In the genomic region with DNA sequence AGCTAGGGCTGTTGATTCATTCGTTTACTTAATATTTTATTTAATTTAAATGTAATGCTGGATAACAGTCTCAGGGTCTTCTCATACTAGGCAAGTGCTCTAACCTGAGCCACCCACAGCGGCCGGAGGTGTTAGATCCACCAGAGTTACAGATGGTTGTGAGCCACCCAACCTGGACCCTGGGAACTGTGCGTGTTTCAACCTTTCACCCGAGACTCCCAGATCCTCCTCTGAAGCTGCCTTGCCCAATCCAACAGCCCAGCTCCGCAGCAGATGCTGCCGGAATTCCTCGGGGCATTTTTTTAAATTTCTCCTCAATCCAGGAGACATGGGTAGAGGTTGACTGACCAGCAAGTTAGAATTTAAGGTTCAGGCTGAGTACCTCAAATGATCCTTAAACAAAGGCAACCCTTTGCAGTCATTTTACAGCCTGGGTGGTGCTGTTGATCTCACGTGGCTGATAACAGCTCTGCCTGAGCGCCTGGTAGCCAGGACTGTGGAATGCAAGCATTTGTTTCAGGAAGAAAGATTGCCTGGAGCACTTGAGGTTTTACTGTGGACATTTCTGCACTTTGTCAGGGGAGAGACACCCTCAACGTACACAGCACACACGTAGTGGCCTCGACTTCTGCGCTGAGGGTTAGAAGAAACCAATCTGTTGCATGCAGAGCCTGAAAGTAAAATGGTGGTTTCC, we compare ENCODE assay signal across 16 mouse cellular contexts. TPM values are rescaled to one million over a fixed set of nuclear protein-coding genes. Genes with fewer than 3 reads are reported as not detected.
A peak's percentile ranks its signal among the peaks of the same experiment; 100 is the strongest.
DNase-seq lines count a peak whose midpoint lies in the region; ATAC-seq and TF ChIP-seq lines count a peak whose summit lies in the region.
"Had no signal": no experiment of that assay in that cellular context is flagged by ENCODE, and none has a peak within 500 bp of the region (broad histone marks: within the 10 kb centered on the region; RNA-seq: fewer than 3 reads in every experiment).

No protein-coding gene starts in this region.

- H3K36me3 ChIP-seq in heart, embryonic 13.5 days: no peaks in the 10 kb centered on the region
- H3K36me3 ChIP-seq in liver, embryonic 11.5 days (ENCODE audit: control insufficient read depth, insufficient read depth, low read length): no peaks in the 10 kb centered on the region
- H3K36me3 ChIP-seq in intestine, postnatal 0 days (ENCODE audit: control insufficient read depth, insufficient read depth): no peaks in the 10 kb centered on the region
- H3K36me3 ChIP-seq in stomach, embryonic 15.5 days: no peaks in the 10 kb centered on the region

- peaks cover 22% of the 10 kb centered on the region for H3K27me3 ChIP-seq in heart, embryonic 13.5 days (replicated peaks)
- H3K27me3 ChIP-seq in liver, embryonic 11.5 days (replicated peaks; ENCODE audit: control insufficient read depth, insufficient read depth, low read length): peaks cover 22% of the 10 kb centered on the region
- H3K27me3 ChIP-seq in intestine, postnatal 0 days (replicated peaks; ENCODE audit: control insufficient read depth, insufficient read depth, low read length): no peaks in the 10 kb centered on the region
- peaks cover 1% of the 10 kb centered on the region for H3K27me3 ChIP-seq in stomach, embryonic 15.5 days (replicated peaks)

- H3K4me1 ChIP-seq in heart, embryonic 13.5 days: peaks cover 43% of the 10 kb centered on the region
- H3K4me1 ChIP-seq in liver, embryonic 11.5 days (replicated peaks; ENCODE audit: control insufficient read depth, insufficient read depth, low read length): no peaks in the 10 kb centered on the region; the same call in 1 of the 2 replicates
- peaks cover 12% of the 10 kb centered on the region; the same call in 1 of the 2 replicates for H3K4me1 ChIP-seq in intestine, postnatal 0 days (replicated peaks; ENCODE audit: control insufficient read depth, insufficient read depth, low read length)
- H3K4me1 ChIP-seq in stomach, embryonic 15.5 days: peaks cover 15% of the 10 kb centered on the region; the same call in 1 of the 2 replicates

- H3K9ac ChIP-seq in heart, embryonic 13.5 days: no peak overlapping the region
- no peak overlapping the region for H3K9ac ChIP-seq in liver, embryonic 11.5 days (ENCODE audit: low read depth, low read length)
- no peak overlapping the region for H3K9ac ChIP-seq in intestine, postnatal 0 days (ENCODE audit: low read depth, low read length)
- no peak overlapping the region for H3K9ac ChIP-seq in stomach, embryonic 15.5 days
- H3K9ac ChIP-seq: hindbrain, embryonic 14.5 days had no signal

- DNase-seq in heart, postnatal 36 days: no peak
- DNase-seq in liver: peak; percentile 2
- DNase-seq in liver, embryonic 11.5 days (ENCODE audit: low spot score): no peak
- DNase-seq in gastrocnemius, postnatal 4 days (ENCODE audit: low spot score in 2 of 2): no peak
- DNase-seq in left cerebral cortex, adult 2 months (ENCODE audit: extremely low spot score in 1 of 2, low spot score in 2 of 2): no peak
- DNase-seq: cerebellum, postnatal 36 days; gastrocnemius, postnatal 10 days; layer of hippocampus, postnatal 36 days had no signal

- WGBS in heart, embryonic 13.5 days: 39% methylated on average over 14 of the region's 14 CpGs
- 49% methylated on average over 14 of the region's 14 CpGs for WGBS in liver, embryonic 11.5 days
- 17% methylated on average over 14 of the region's 14 CpGs for WGBS in intestine, postnatal 0 days
- 33% methylated on average over 14 of the region's 14 CpGs for WGBS in stomach, embryonic 15.5 days

- TF ChIP-seq CTCF in intestine, postnatal 0 days (IDR thresholded peaks at IDR 0.05; ENCODE audit: low read depth): no peak
- no peak for TF ChIP-seq CTCF in left cerebral cortex, adult 2 months (IDR thresholded peaks at IDR 0.05)

- intact Hi-C loops in heart, postnatal 36 days (cut with DNase I): no loop called here
- intact Hi-C loops in left cerebral cortex, adult 2 months (cut with DNase I): no loop called here

- no peak overlapping the region for H3K4me3 ChIP-seq in heart, embryonic 13.5 days
- H3K4me3 ChIP-seq in liver, embryonic 11.5 days (ENCODE audit: low read depth, low read length): no peak overlapping the region
- H3K4me3 ChIP-seq in intestine, postnatal 0 days (ENCODE audit: low read depth, low read length): no peak overlapping the region
- no peak overlapping the region for H3K4me3 ChIP-seq in stomach, embryonic 15.5 days (replicated peaks)
- no peak overlapping the region for H3K4me3 ChIP-seq in left cerebral cortex, adult 2 months

- peak overlapping the region; percentile 22; the same call in 1 of the 2 replicates for H3K4me2 ChIP-seq in heart, embryonic 13.5 days
- H3K4me2 ChIP-seq in liver, embryonic 11.5 days: no peak overlapping the region
- peak overlapping the region; percentile 37 for H3K4me2 ChIP-seq in intestine, postnatal 0 days (replicated peaks; ENCODE audit: low read depth)
- no peak overlapping the region for H3K4me2 ChIP-seq in stomach, embryonic 15.5 days
- H3K4me2 ChIP-seq: hindbrain, embryonic 14.5 days; midbrain, embryonic 11.5 days had no signal

- no peak for ATAC-seq in heart, embryonic 13.5 days (ENCODE audit: extremely low read depth, insufficient number of reproducible peaks, low FRiP score, low TSS enrichment)
- no peak for ATAC-seq in liver, embryonic 11.5 days (replicated peaks; ENCODE audit: low FRiP score)
- peak; percentile 39 for ATAC-seq in intestine, postnatal 0 days
- ATAC-seq in stomach, embryonic 15.5 days (ENCODE audit: insufficient read depth, low FRiP score, low read depth): peak; percentile 55
- ATAC-seq: forebrain, embryonic 16.5 days had no signal

- no peaks in the 10 kb centered on the region for H3K9me3 ChIP-seq in heart, embryonic 13.5 days
- no peaks in the 10 kb centered on the region for H3K9me3 ChIP-seq in liver, embryonic 11.5 days (ENCODE audit: control insufficient read depth, low read length)
- H3K9me3 ChIP-seq in intestine, postnatal 0 days (ENCODE audit: control insufficient read depth): no peaks in the 10 kb centered on the region
- H3K9me3 ChIP-seq in stomach, embryonic 15.5 days: no peaks in the 10 kb centered on the region

- peak overlapping the region; percentile 29 for H3K27ac ChIP-seq in heart, embryonic 13.5 days (replicated peaks)
- no peak overlapping the region for H3K27ac ChIP-seq in liver, embryonic 11.5 days (ENCODE audit: low read depth, low read length)
- H3K27ac ChIP-seq in intestine, postnatal 0 days (ENCODE audit: low read depth, low read length): peak overlapping the region; percentile 90
- H3K27ac ChIP-seq in stomach, embryonic 15.5 days: peak overlapping the region; percentile 46
- no peak overlapping the region for H3K27ac ChIP-seq in left cerebral cortex, adult 2 months
- H3K27ac ChIP-seq: hindbrain, embryonic 14.5 days had no signal

RNA-seq across cellular contexts. Expression of gene Tmem171, which starts 4.6 kb away (rescaled TPM):
- polyA plus RNA-seq in heart, embryonic 13.5 days (2015; fragmentation: Nextera tagmentation; extraction: Ambion mirVana): 1.2 and 2.3 TPM in 2 replicates
- 1 to 10 TPM; 2.7 to 8.2 TPM for total RNA-seq in heart, postnatal 36 days (2021)
- polyA plus RNA-seq in liver, embryonic 11.5 days (2014; fragmentation: Nextera tagmentation; extraction: Ambion mirVana): 0.19 TPM in 1 of 2 replicates, not detected in the other
- polyA plus RNA-seq in intestine, postnatal 0 days (2015; fragmentation: Nextera tagmentation; extraction: Ambion mirVana): 48.6 and 56.7 TPM in 2 replicates
- 8.4 and 13.7 TPM in 2 replicates for polyA plus RNA-seq in stomach, embryonic 15.5 days (2015; fragmentation: Nextera tagmentation; extraction: Ambion mirVana)
- not detected for total RNA-seq in gastrocnemius, postnatal 4 days (2021)
- under 1 TPM in 1 of 2 experiments, not detected in 1; 0.30 TPM for total RNA-seq in left cerebral cortex, adult 2 months (2021)
- total RNA-seq: ES-E14 had no signal
- polyA plus RNA-seq: forebrain, embryonic 16.5 days; hindbrain, embryonic 14.5 days; limb, embryonic 11.5 days; midbrain, embryonic 11.5 days had no signal

Comparison
In these comparisons a context has a peak if more than half of its experiments do, and no peak if none do; other contexts are left out.
1. ATAC-seq: peak in intestine, postnatal 0 days (single experiment) and stomach, embryonic 15.5 days (single experiment); none in heart, embryonic 13.5 days (single experiment) and liver, embryonic 11.5 days (single experiment).
2. H3K27ac ChIP-seq: peak in heart, embryonic 13.5 days (single experiment), intestine, postnatal 0 days (single experiment) and stomach, embryonic 15.5 days (single experiment); none in liver, embryonic 11.5 days (single experiment) and left cerebral cortex, adult 2 months (single experiment).
3. H3K4me2 ChIP-seq: peak in heart, embryonic 13.5 days (single experiment) and intestine, postnatal 0 days (single experiment); none in liver, embryonic 11.5 days (single experiment) and stomach, embryonic 15.5 days (single experiment).